Mouse (Mus musculus) gastrocnemius, adult 8-10 months (tissue): ENCODE measurements around the gene Vmn2r10. TPM values are rescaled to one million over a fixed set of nuclear protein-coding genes. Genes with fewer than 3 reads are reported as not detected.
"Not testable (repeated sequence)": the region's sequence is repeated elsewhere in the genome, so short reads cannot be mapped to it uniquely, and the experiment has no call there.

ENCODE experiments used
- DNase-seq, 2 experiments: peaks; one replicate each; pipeline ENCODE4 v3.0.0; 2022; ENCODE audit warnings: low spot score in 2 of 2
- total RNA-seq, 4 experiments: library from RNA; stranded (reverse); gene quantifications; 2 replicates each; pipeline ENCODE4 v1.2.4; 2022

The Vmn2r10 gene
- total RNA-seq: not detected

DNA sequence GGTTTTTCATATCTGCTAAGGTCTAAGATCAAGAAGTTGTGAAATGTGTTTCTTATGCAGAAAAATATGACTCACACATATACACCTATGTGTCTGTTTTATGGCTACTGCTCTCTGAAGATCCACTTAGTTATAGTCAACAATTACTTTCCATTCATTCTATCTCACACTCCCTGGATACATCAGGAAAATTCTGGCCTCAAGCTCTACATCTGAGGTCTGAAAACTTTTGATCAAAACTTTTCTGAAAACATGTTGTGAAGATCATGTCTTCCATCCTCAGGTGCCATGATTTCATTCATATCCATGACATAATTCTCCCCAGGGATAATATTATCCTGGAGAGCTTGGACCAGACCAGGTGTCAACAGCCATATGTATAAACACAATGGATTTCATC, at the start of gene Vmn2r10:
Vmn2r10 (minus strand) TSS at position 101 of the 400 bp plus-strand sequence.
- DNase-seq: not testable (repeated sequence)

DNA sequence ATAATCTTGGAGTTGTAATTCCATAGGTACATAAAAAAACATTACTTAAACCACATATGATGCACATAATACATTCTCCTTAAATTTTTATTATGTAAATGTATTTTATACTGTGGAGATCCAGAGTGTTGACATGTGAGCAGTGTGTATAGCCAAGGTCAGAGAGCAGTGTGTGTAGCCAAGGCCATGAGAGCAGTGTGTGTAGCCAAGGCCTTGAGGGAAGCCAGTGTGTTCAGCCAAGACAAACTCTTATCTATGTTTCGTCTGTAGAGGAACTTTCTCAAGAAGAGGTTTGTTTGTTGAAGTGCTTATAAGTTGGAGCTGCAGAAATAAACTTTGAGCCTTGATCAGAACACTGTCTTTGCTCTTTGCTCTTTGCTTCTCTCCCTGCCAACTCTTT, 49.0 kb upstream of the Vmn2r10 start:
- no peak for DNase-seq

DNA sequence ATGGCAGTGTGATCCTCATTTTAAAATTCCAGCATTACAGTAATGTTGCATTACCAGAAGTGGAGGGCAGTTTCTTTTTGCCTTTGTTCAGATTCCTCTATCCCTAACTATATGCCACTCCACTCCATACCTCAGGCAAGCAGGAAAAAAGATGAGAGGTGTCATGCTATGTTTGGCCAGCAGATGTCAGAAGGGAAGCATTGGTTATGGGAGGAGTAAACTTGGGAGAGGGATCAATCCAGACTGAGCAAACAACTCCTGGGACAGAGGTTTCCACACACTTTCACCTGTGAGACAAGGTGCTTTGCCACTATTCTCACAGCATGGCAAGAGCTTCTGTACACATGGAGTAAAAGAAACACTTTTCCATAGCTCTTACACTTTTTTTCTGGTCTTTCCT, 26.3 kb upstream of the Vmn2r10 start:
- DNase-seq: no peak

DNA sequence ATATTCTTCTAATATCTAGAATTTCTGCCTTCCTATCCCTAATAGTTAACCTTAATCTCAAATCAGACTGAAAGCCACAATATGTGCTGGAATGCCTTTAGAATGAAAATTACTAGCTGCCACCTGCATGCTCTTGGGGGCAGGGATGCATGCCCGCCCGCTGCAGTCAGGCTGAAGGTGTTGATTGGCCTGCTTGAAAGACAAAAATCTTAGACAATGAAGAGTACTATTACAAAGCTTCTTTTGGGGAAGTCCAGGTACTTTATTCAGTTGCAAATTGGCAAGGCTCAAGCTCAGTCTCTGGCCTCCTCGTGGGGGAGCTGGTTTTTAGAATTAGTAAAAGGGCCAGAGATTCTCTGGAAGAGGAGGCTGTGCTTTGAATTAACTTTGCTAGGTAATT, 17.4 kb downstream of the Vmn2r10 start:
- DNase-seq: no peak

Other genes with a start within 250 kb of the Vmn2r10 start
- not detected for gene Rnf212, start 231.5 kb downstream of the Vmn2r10 start, total RNA-seq
- gene Tmed11, start 211.2 kb downstream of the Vmn2r10 start, total RNA-seq: not detected
- gene Vmn2r8, start 197.7 kb downstream of the Vmn2r10 start, total RNA-seq: not detected
- not detected for gene Vmn2r9, start 153.9 kb downstream of the Vmn2r10 start, total RNA-seq
- gene Vmn2r11, start 53.0 kb upstream of the Vmn2r10 start, total RNA-seq: not detected
- gene Vmn2r12, start 91.4 kb upstream of the Vmn2r10 start, total RNA-seq: not detected
- not detected for gene Vmn2r13, start 185.7 kb upstream of the Vmn2r10 start, total RNA-seq
- not detected for gene Vmn2r14, start 218.2 kb upstream of the Vmn2r10 start, total RNA-seq